Mouse (Mus musculus) stomach, postnatal 0 days (tissue): ENCODE measurements at regions not wholly inside any gene's neighbourhood (a gene's known extent, or its start where the extent isn't known, plus 50 kb on each side); places are given as distances from the start of the nearest gene placed in this dataset.

ENCODE experiments used
- CTCF ChIP-seq: IDR thresholded peaks from 2 replicates; pipeline ENCODE4 v1.5.1; 2016; ENCODE audit warnings: antibody characterized with exemption, low read depth, mild to moderate bottlenecking, moderate library complexity
- EP300 ChIP-seq: optimal IDR thresholded peaks from 2 replicates; pipeline ENCODE3; 2016; ENCODE audit warnings: antibody characterized with exemption

GRCm38 (mm10) chr1:82031130-82031529, 201.8 kb upstream of the Gm9747 start:
- no peak for TF ChIP-seq CTCF
- TF ChIP-seq EP300 = no peak
